Mouse (Mus musculus) embryonic facial prominence, embryonic 15.5 days (tissue): Measurements from ENCODE around the gene Tbc1d22b. TPM values are rescaled to one million over a fixed set of nuclear protein-coding genes. Genes with fewer than 3 reads are reported as not detected.
"Not testable (repeated sequence)": the region's sequence is repeated elsewhere in the genome, so short reads cannot be mapped to it uniquely, and the experiment has no call there.

Source experiments
- ATAC-seq: fragments of 200-750 bp; cut with Nextera tagmentation; 2 replicates; pipeline ENCODE4 v1.8.0; 2017; ENCODE audit warnings: low read depth, moderate TSS enrichment; ENCODE audit not compliant: insufficient number of reproducible peaks, low FRiP score, low TSS enrichment
- H3K27ac ChIP-seq: fragments of 300-500 bp; sonication (generic); replicated peaks from 2 replicates; pipeline ENCODE4 v1.5.1; 2015; ENCODE audit warnings: mild to moderate bottlenecking, inconsistent platforms
- H3K27me3 ChIP-seq: fragments of 300-500 bp; sonication (generic); 2 replicates; pipeline ENCODE4 v1.6.1; 2015; ENCODE audit warnings: inconsistent platforms
- H3K36me3 ChIP-seq: fragments of 300-500 bp; sonication (generic); 2 replicates; pipeline ENCODE4 v1.6.1; 2015; ENCODE audit warnings: mild to moderate bottlenecking, inconsistent platforms
- H3K4me1 ChIP-seq: fragments of 300-500 bp; sonication (generic); 2 replicates; pipeline ENCODE4 v1.6.1; 2015; ENCODE audit warnings: inconsistent platforms
- H3K4me2 ChIP-seq: fragments of 300-500 bp; sonication (generic); replicated peaks from 2 replicates; pipeline ENCODE4 v1.6.1; 2015; ENCODE audit warnings: mild to moderate bottlenecking, inconsistent platforms
- H3K4me3 ChIP-seq: fragments of 300-500 bp; sonication (generic); replicated peaks from 2 replicates; pipeline ENCODE4 v1.5.1; 2015; ENCODE audit warnings: mild to moderate bottlenecking, inconsistent platforms
- H3K9ac ChIP-seq: fragments of 300-500 bp; sonication (generic); 2 replicates; pipeline ENCODE4 v1.6.1; 2015; ENCODE audit warnings: inconsistent platforms
- H3K9me3 ChIP-seq: fragments of 300-500 bp; sonication (generic); replicated peaks from 2 replicates; pipeline ENCODE4 v1.6.1; 2016; ENCODE audit warnings: inconsistent platforms
- WGBS: fragments of 180-500 bp; shearing (Covaris S2); methylation state at CpG from one replicate; pipeline ENCODE4 v1.1.7; 2015; 5-methylcytosine and 5-hydroxymethylcytosine counted together
- polyA plus RNA-seq: library from polyadenylated mRNA; unstranded; fragments of >200 nt; fragmentation: Nextera tagmentation; extraction: Ambion mirVana; gene quantifications from 2 replicates; pipeline ENCODE4 v1.2.1, GENCODE M21; 2015

Gene Tbc1d22b
- polyA plus RNA-seq, 1 experiment from 2014 or later = 16.7 TPM

GRCm38 (mm10) chr17:29514435-29514834, 35.1 kb upstream of the Tbc1d22b start:
- no peak overlapping the region for H3K27ac ChIP-seq
- WGBS = 2% methylated on average over 11 of the region's 11 CpGs
- H3K9ac ChIP-seq = no peak overlapping the region
- H3K4me3 ChIP-seq = no peak overlapping the region
- ATAC-seq = peak; percentile 26; the same call in 1 of the 2 replicates
- H3K36me3 ChIP-seq = no peaks in the 10 kb centered on the region
- H3K4me1 ChIP-seq = 0 out of 2 replicates have a peak, but pooled peaks cover 2% of the 10 kb centered on the region
- H3K9me3 ChIP-seq = no peaks in the 10 kb centered on the region
- no peaks in the 10 kb centered on the region for H3K27me3 ChIP-seq
- H3K4me2 ChIP-seq = 0 out of 2 replicates have a peak overlapping the region, but pooled peaks have one; percentile 11

GRCm38 (mm10) chr17:29518665-29519064, 30.9 kb upstream of the Tbc1d22b start:
- not testable (repeated sequence) for H3K27ac ChIP-seq, H3K27me3 ChIP-seq, H3K4me2 ChIP-seq, H3K4me1 ChIP-seq, H3K9ac ChIP-seq, H3K36me3 ChIP-seq, ATAC-seq, H3K4me3 ChIP-seq, H3K9me3 ChIP-seq
- 89% methylated on average over 5 of the region's 5 CpGs for WGBS

- Histone ChIP-seq H3K27me3 (no peaks in the 10 kb centered on the region), H3K4me3 (no peak overlapping the region), H3K9ac (no peak overlapping the region), H3K4me2 (no peak overlapping the region), H3K9me3 (no peaks in the 10 kb centered on the region), H3K4me1 (no peaks in the 10 kb centered on the region), H3K36me3 (no peaks in the 10 kb centered on the region), H3K27ac (no peak overlapping the region)
- WGBS = 74% methylated on average over 8 of the region's 8 CpGs
- ATAC-seq = no peak
Observed at GRCm38 (mm10) chr17:29519731-29520130, 29.9 kb upstream of the Tbc1d22b start.

GRCm38 (mm10) chr17:29525613-29526012, 24.0 kb upstream of the Tbc1d22b start:
- WGBS = 80% methylated on average over 2 of the region's 2 CpGs

GRCm38 (mm10) chr17:29528568-29529187, 20.9 kb upstream of the Tbc1d22b start:
- Histone ChIP-seq H3K27ac (no peak overlapping the region), H3K4me1 (no peaks in the 10 kb centered on the region), H3K9me3 (no peaks in the 10 kb centered on the region; the same call in 1 of the 2 replicates), H3K36me3 (no peaks in the 10 kb centered on the region), H3K4me2 (no peak overlapping the region), H3K4me3 (no peak overlapping the region), H3K27me3 (no peaks in the 10 kb centered on the region), H3K9ac (no peak overlapping the region)
- 67% methylated on average over 8 of the region's 8 CpGs for WGBS
- ATAC-seq = no peak

More at GRCm38 (mm10) chr17:29525613-29526012, 24.0 kb upstream of the Tbc1d22b start:
- Histone ChIP-seq H3K4me3 (no peak overlapping the region), H3K9me3 (no peaks in the 10 kb centered on the region; the same call in 1 of the 2 replicates), H3K4me2 (no peak overlapping the region), H3K27ac (no peak overlapping the region), H3K36me3 (no peaks in the 10 kb centered on the region), H3K4me1 (no peaks in the 10 kb centered on the region), H3K27me3 (no peaks in the 10 kb centered on the region), H3K9ac (no peak overlapping the region)
- no peak for ATAC-seq

- Histone ChIP-seq H3K27me3 (no peaks in the 10 kb centered on the region), H3K27ac (no peak overlapping the region), H3K36me3 (no peaks in the 10 kb centered on the region), H3K9ac (no peak overlapping the region), H3K4me2 (no peak overlapping the region), H3K4me1 (no peaks in the 10 kb centered on the region), H3K9me3 (no peaks in the 10 kb centered on the region; the same call in 1 of the 2 replicates), H3K4me3 (no peak overlapping the region)
- ATAC-seq = no peak
- WGBS = 78% methylated on average over 6 of the region's 6 CpGs
Observed at GRCm38 (mm10) chr17:29530508-29530907, 19.1 kb upstream of the Tbc1d22b start.

GRCm38 (mm10) chr17:29531278-29531677, 18.3 kb upstream of the Tbc1d22b start:
- no peak for ATAC-seq
- H3K36me3 ChIP-seq = no peaks in the 10 kb centered on the region
- H3K4me2 ChIP-seq = no peak overlapping the region
- no peaks in the 10 kb centered on the region for H3K9me3 ChIP-seq
- no peak overlapping the region for H3K9ac ChIP-seq
- H3K27me3 ChIP-seq = no peaks in the 10 kb centered on the region
- no peaks in the 10 kb centered on the region for H3K4me1 ChIP-seq
- H3K27ac ChIP-seq = 0 out of 2 replicates have a peak overlapping the region, but pooled peaks have one; percentile 17
- H3K4me3 ChIP-seq = no peak overlapping the region
- WGBS = 71% methylated on average over 9 of the region's 9 CpGs

- WGBS = 42% methylated on average over 10 of the region's 10 CpGs
- ATAC-seq = 0 out of 2 replicates have a peak, but pooled peaks have one; percentile 29
Observed at GRCm38 (mm10) chr17:29531757-29532384, 17.7 kb upstream of the Tbc1d22b start.

GRCm38 (mm10) chr17:29533866-29534265, 15.7 kb upstream of the Tbc1d22b start:
- Histone ChIP-seq H3K4me3 (no peak overlapping the region), H3K4me2 (no peak overlapping the region), H3K36me3 (no peaks in the 10 kb centered on the region), H3K4me1 (no peaks in the 10 kb centered on the region), H3K27me3 (no peaks in the 10 kb centered on the region), H3K27ac (no peak overlapping the region), H3K9ac (no peak overlapping the region), H3K9me3 (no peaks in the 10 kb centered on the region)
- 85% methylated on average over 11 of the region's 11 CpGs for WGBS
- no peak for ATAC-seq

More at GRCm38 (mm10) chr17:29531757-29532384, 17.7 kb upstream of the Tbc1d22b start:
- no peaks in the 10 kb centered on the region for H3K9me3 ChIP-seq
- H3K9ac ChIP-seq = no peak overlapping the region
- H3K27ac ChIP-seq = 0 out of 2 replicates have a peak overlapping the region, but pooled peaks have one; percentile 17
- no peak overlapping the region for H3K4me2 ChIP-seq
- H3K27me3 ChIP-seq = no peaks in the 10 kb centered on the region
- H3K4me3 ChIP-seq = no peak overlapping the region
- no peaks in the 10 kb centered on the region for H3K36me3 ChIP-seq
- no peaks in the 10 kb centered on the region for H3K4me1 ChIP-seq

- no peak for ATAC-seq
- Histone ChIP-seq H3K36me3 (no peaks in the 10 kb centered on the region), H3K9me3 (no peaks in the 10 kb centered on the region), H3K9ac (no peak overlapping the region), H3K4me3 (no peak overlapping the region), H3K4me1 (no peaks in the 10 kb centered on the region), H3K4me2 (no peak overlapping the region), H3K27ac (no peak overlapping the region), H3K27me3 (no peaks in the 10 kb centered on the region)
- WGBS = 81% methylated on average over 8 of the region's 8 CpGs
Observed at GRCm38 (mm10) chr17:29540426-29540825, 9.2 kb upstream of the Tbc1d22b start.

GRCm38 (mm10) chr17:29541419-29541818, 8.2 kb upstream of the Tbc1d22b start:
- no peaks in the 10 kb centered on the region for H3K9me3 ChIP-seq
- H3K4me1 ChIP-seq = no peaks in the 10 kb centered on the region
- H3K36me3 ChIP-seq = no peaks in the 10 kb centered on the region
- no peak; the same call in 1 of the 2 replicates for ATAC-seq
- no peaks in the 10 kb centered on the region for H3K27me3 ChIP-seq
- no peak overlapping the region for H3K4me2 ChIP-seq
- 73% methylated on average over 14 of the region's 14 CpGs for WGBS
- H3K4me3 ChIP-seq = no peak overlapping the region
- no peak overlapping the region for H3K27ac ChIP-seq
- no peak overlapping the region for H3K9ac ChIP-seq
